In the genomic region with DNA sequence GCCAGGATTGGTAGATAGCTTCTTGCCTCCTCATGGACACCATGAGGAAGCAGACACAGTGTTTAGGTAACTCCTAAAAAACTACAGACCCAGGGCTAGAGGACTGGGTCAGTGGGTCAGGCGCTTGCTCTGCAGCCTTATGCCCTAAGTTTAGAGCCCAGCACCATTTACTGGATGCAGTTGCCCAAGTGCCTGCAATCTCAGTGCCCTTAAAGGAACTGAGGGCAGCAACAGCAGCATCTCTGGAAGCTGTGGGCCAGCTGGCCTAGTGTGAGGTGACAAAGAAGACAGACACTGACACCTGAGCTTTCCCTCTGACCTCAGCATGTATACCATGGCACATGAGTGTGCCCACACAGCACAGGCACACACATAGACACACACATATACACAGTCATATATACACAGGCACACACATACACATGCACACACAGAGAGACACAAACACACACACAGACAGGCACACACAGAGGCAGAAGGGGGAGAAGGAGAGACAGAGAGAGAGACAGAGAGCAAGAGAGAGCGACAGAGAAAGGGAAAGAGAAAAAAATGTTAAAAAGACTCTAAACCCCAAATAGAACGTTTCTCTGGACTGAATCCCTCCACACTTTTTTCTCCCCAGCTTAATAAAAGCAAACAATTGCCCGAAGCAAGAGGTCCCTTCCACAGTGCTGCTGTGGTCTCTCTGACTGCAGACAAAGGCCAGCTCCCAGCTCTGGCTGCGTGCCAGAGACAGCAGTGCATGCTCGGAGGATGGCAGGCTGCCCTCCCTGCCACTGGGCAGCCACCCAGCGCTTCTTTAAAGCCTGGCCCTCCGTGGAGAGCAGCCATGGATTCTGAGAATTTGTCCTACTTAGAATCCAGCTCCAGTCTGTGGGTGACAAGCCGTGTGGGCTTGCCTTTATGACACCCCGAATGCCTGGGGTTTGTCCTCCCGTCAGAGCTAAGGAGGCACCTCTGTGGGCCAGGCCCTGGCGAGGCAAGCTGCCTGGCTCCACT, we compare ENCODE assay signal across 8 mouse cellular contexts.
DNase-seq lines count a peak whose midpoint lies in the region; ATAC-seq and TF ChIP-seq lines count a peak whose summit lies in the region.

No protein-coding gene starts in this region.

- H3K9ac ChIP-seq in heart, embryonic 11.5 days (ENCODE audit: low read depth, low read length): no peak overlapping the region
- no peak overlapping the region for H3K9ac ChIP-seq in embryonic facial prominence, embryonic 14.5 days (ENCODE audit: low read depth, low read length)
- H3K9ac ChIP-seq in heart, adult 2 months (ENCODE audit: low read depth, low read length): no peak overlapping the region
- H3K9ac ChIP-seq in kidney, postnatal 0 days (ENCODE audit: low read depth, low read length): no peak overlapping the region

- DNase-seq in heart, adult 11 months: peak; percentile 95
- peak; percentile 85 for DNase-seq in embryonic facial prominence, embryonic 14.5 days (ENCODE audit: low spot score)
- peak; percentile 78 to 83 for DNase-seq in heart, adult 2 months
- peak; percentile 53 for DNase-seq in kidney, postnatal 0 days (ENCODE audit: low spot score)
- peak; percentile 31 for DNase-seq in lung, adult 2 months
- DNase-seq in retina, adult 2 months (ENCODE audit: low read depth, low spot score): peak; percentile 26
- no peak for DNase-seq in spleen, postnatal 10 days (ENCODE audit: low spot score in 2 of 2)

- WGBS in heart, embryonic 11.5 days (ENCODE audit: insufficient replicate concordance): 57% methylated on average over 12 of the region's 12 CpGs
- WGBS in embryonic facial prominence, embryonic 14.5 days: 53% methylated on average over 12 of the region's 12 CpGs
- 27% methylated on average over 12 of the region's 12 CpGs for WGBS in heart, adult 2 months
- WGBS in kidney, postnatal 0 days: 45% methylated on average over 12 of the region's 12 CpGs
- WGBS in lung, adult 2 months: 30% methylated on average over 12 of the region's 12 CpGs

- no peak for TF ChIP-seq CTCF in heart, adult 2 months (IDR thresholded peaks at IDR 0.05)
- TF ChIP-seq CTCF in kidney, postnatal 0 days (IDR thresholded peaks at IDR 0.05; ENCODE audit: low read depth): no peak
- TF ChIP-seq CTCF in lung, adult 2 months (IDR thresholded peaks at IDR 0.05; ENCODE audit: insufficient read depth, low read length): no peak

- H3K4me3 ChIP-seq in heart, embryonic 11.5 days (ENCODE audit: low read depth, low read length): no peak overlapping the region
- no peak overlapping the region for H3K4me3 ChIP-seq in embryonic facial prominence, embryonic 14.5 days (ENCODE audit: low read depth, low read length)
- no peak overlapping the region for H3K4me3 ChIP-seq in heart, adult 2 months
- no peak overlapping the region for H3K4me3 ChIP-seq in kidney, postnatal 0 days (replicated peaks; ENCODE audit: low read depth, low read length)
- H3K4me3 ChIP-seq in lung, adult 2 months (replicated peaks; ENCODE audit: extremely low read depth, low read depth, low read length): no peak overlapping the region

- H3K27ac ChIP-seq in heart, embryonic 11.5 days (ENCODE audit: low read depth, low read length): no peak overlapping the region
- no peak overlapping the region for H3K27ac ChIP-seq in embryonic facial prominence, embryonic 14.5 days (replicated peaks; ENCODE audit: low read depth, low read length)
- H3K27ac ChIP-seq in heart, adult 2 months: peak overlapping the region; percentile 65
- no peak overlapping the region for H3K27ac ChIP-seq in kidney, postnatal 0 days

- H3K27me3 ChIP-seq in heart, embryonic 11.5 days (ENCODE audit: control insufficient read depth, insufficient read depth, low read length): peaks cover 23% of the 10 kb centered on the region
- no peaks in the 10 kb centered on the region for H3K27me3 ChIP-seq in embryonic facial prominence, embryonic 14.5 days (replicated peaks; ENCODE audit: control insufficient read depth, insufficient read depth, low read length)
- H3K27me3 ChIP-seq in heart, adult 2 months (ENCODE audit: control insufficient read depth, insufficient read depth, low read length): no peaks in the 10 kb centered on the region
- no peaks in the 10 kb centered on the region for H3K27me3 ChIP-seq in kidney, postnatal 0 days (ENCODE audit: insufficient read depth, low read length)

- no peak overlapping the region for H3K4me2 ChIP-seq in heart, embryonic 11.5 days
- H3K4me2 ChIP-seq in embryonic facial prominence, embryonic 14.5 days (ENCODE audit: low read depth, low read length): no peak overlapping the region
- H3K4me2 ChIP-seq in kidney, postnatal 0 days (ENCODE audit: low read length): no peak overlapping the region

- H3K9me3 ChIP-seq in heart, embryonic 11.5 days (replicated peaks; ENCODE audit: control insufficient read depth, low read length): no peaks in the 10 kb centered on the region
- no peaks in the 10 kb centered on the region for H3K9me3 ChIP-seq in embryonic facial prominence, embryonic 14.5 days (ENCODE audit: control insufficient read depth, low read length)
- no peaks in the 10 kb centered on the region for H3K9me3 ChIP-seq in kidney, postnatal 0 days (replicated peaks; ENCODE audit: low read length)

- ATAC-seq in heart, embryonic 11.5 days (replicated peaks; ENCODE audit: insufficient number of reproducible peaks, low FRiP score, low TSS enrichment): no peak
- peak; percentile 84 for ATAC-seq in embryonic facial prominence, embryonic 14.5 days (ENCODE audit: low read depth)
- ATAC-seq in kidney, postnatal 0 days (replicated peaks; ENCODE audit: low FRiP score, low read depth): no peak

- TF ChIP-seq POLR2A in heart, adult 2 months (IDR thresholded peaks at IDR 0.05; ENCODE audit: insufficient read depth, low read depth, low read length): no peak
- TF ChIP-seq POLR2A in lung, adult 2 months (IDR thresholded peaks at IDR 0.05; ENCODE audit: borderline replicate concordance, extremely low read depth, low read depth, low read length): no peak

- H3K79me2 ChIP-seq in heart, adult 2 months (replicated peaks; ENCODE audit: control insufficient read depth, insufficient read depth, low read length): no peaks in the 10 kb centered on the region

- TF ChIP-seq EP300 in heart, adult 2 months (IDR thresholded peaks at IDR 0.05; ENCODE audit: insufficient read depth, low read depth, low read length): no peak

- no peaks in the 10 kb centered on the region for H3K36me3 ChIP-seq in heart, embryonic 11.5 days (ENCODE audit: control insufficient read depth, insufficient read depth, low read length)
- H3K36me3 ChIP-seq in embryonic facial prominence, embryonic 14.5 days (ENCODE audit: control insufficient read depth, insufficient read depth, low read length): no peaks in the 10 kb centered on the region
- no peaks in the 10 kb centered on the region for H3K36me3 ChIP-seq in heart, adult 2 months (ENCODE audit: control insufficient read depth, insufficient read depth, low read length)
- no peaks in the 10 kb centered on the region for H3K36me3 ChIP-seq in kidney, postnatal 0 days (ENCODE audit: insufficient read depth, low read length)

- intact Hi-C loops in heart, adult 2 months (cut with DNase I): no loop called here

- peaks cover 8% of the 10 kb centered on the region for H3K4me1 ChIP-seq in heart, embryonic 11.5 days (ENCODE audit: control insufficient read depth, insufficient read depth, low read length)
- H3K4me1 ChIP-seq in embryonic facial prominence, embryonic 14.5 days (ENCODE audit: control insufficient read depth, insufficient read depth, low read length): peaks cover 7% of the 10 kb centered on the region; the same call in 1 of the 2 replicates
- peaks cover 2% of the 10 kb centered on the region; the same call in 1 of the 2 replicates for H3K4me1 ChIP-seq in heart, adult 2 months (ENCODE audit: control insufficient read depth, insufficient read depth, low read length)
- H3K4me1 ChIP-seq in kidney, postnatal 0 days (replicated peaks; ENCODE audit: insufficient read depth, low read length): no peaks in the 10 kb centered on the region
- no peaks in the 10 kb centered on the region for H3K4me1 ChIP-seq in lung, adult 2 months (ENCODE audit: control insufficient read depth, insufficient read depth, low read length)

Comparison
In these comparisons a context has a peak if more than half of its experiments do, and no peak if none do; other contexts are left out.
1. DNase-seq: peak in heart, adult 11 months (single experiment), embryonic facial prominence, embryonic 14.5 days (single experiment), heart, adult 2 months (2 of 2), kidney, postnatal 0 days (single experiment), lung, adult 2 months (single experiment) and retina, adult 2 months (single experiment); none in spleen, postnatal 10 days (0 of 2).